Mouse (Mus musculus): ENCODE results near the gene Paf1.
"Not testable (repeated sequence)": the region's sequence is repeated elsewhere in the genome, so short reads cannot be mapped to it uniquely, and the experiment has no call there.

Paf1 gene

GRCm38 (mm10) chr7:28382347-28382951 lies 10.3 kb upstream of the Paf1 start:
- no peak for ATAC-seq (ENCODE audit: insufficient number of reproducible peaks, low FRiP score, low TSS enrichment)

DNA sequence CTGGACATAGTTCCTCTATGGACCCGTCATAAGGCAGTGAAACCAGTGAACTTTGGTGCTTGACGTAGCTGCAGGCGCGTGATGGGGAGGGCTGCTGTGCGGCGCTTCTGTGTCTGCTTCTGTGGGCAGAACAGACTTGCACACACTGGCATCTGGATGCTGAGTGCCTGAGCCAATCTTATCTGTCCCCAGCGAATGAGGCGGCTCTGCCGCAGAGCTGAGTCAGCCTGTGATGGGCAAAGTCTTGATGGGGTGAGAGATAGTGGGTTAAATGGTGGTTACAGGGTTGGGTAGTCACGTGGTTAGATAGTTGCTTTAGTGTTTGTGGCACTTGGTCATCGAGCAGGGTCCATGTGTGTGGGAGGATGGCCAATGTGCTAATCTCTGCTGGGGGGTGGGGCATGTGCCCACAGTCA lies 9.8 kb upstream of the Paf1 start:
- ATAC-seq (ENCODE audit: insufficient number of reproducible peaks, low FRiP score, low TSS enrichment), result no peak

DNA sequence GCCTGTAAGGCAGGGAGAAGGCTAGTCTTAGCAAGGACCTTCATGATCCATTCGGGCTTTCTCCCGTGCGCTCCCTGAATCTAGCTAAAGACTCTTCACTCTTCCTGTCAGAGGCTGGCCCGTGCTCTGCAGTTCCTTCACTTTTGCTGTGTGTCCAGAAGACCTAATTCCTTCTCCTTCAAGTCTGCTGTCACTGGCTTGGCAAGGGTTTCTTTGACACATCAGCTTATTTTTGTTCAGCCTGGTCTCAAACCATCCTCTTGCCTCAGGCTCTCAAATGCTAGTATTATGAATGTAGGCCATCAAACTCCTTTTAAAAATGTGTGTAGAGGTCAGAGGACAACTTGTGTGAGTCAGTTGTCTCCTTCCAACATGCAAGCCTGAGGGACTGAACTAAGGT lies 9.1 kb upstream of the Paf1 start:
- no peak for ATAC-seq (ENCODE audit: insufficient number of reproducible peaks, low FRiP score, low TSS enrichment)

- ATAC-seq (ENCODE audit: insufficient number of reproducible peaks, low FRiP score, low TSS enrichment), result no peak
Observed at GRCm38 (mm10) chr7:28384162-28384561, 8.6 kb upstream of the Paf1 start.

- no peak for ATAC-seq (ENCODE audit: insufficient number of reproducible peaks, low FRiP score, low TSS enrichment)
Observed at GRCm38 (mm10) chr7:28385196-28385595, 7.6 kb upstream of the Paf1 start.

- ATAC-seq (ENCODE audit: insufficient number of reproducible peaks, low FRiP score, low TSS enrichment), result no peak
Observed at GRCm38 (mm10) chr7:28386007-28386406, 6.7 kb upstream of the Paf1 start.

GRCm38 (mm10) chr7:28386462-28386861 lies 6.3 kb upstream of the Paf1 start:
- no peak for ATAC-seq (ENCODE audit: insufficient number of reproducible peaks, low FRiP score, low TSS enrichment)

DNA sequence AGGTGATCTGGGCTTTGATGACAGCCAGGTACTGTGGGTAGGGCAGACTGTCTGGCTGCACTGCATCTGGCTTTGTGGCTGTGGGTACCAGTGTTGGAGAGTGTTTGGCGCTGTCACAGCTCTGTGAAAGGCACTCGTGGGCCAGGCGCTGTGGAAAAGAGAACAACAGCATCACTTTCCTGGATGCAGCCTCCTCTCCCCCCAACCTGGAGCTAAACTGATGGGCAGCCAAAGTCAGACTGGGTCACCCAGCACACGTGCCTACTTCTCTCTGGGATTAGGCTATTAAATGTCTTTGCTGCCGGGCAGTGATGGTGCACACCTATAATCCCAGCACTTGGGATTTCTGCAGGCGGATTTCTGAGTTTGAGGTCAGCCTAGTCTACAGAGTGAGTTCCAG lies 5.9 kb upstream of the Paf1 start:
- ATAC-seq (ENCODE audit: insufficient number of reproducible peaks, low FRiP score, low TSS enrichment), result not testable (repeated sequence)

GRCm38 (mm10) chr7:28387384-28387783 lies 5.4 kb upstream of the Paf1 start:
- ATAC-seq (ENCODE audit: insufficient number of reproducible peaks, low FRiP score, low TSS enrichment), result not testable (repeated sequence)

DNA sequence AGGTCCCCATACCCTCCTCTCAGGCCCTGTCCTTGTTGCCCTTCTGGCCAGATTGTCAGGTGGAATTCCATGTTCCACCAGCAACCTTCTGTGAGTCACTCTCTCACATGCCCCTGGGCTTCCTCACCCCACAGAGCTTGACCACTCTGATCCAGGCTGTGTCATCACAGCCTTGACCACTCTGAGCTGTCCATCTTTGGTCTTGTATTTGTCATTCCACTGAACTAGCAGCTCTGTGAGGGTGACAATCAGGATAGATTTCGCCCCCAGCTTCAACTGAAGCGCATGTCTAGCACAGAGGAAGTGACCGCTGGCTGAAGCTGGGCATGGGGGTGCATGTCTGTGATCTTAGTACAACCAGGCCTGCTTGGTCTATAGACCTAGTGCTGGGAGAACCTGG lies 2.4 kb upstream of the Paf1 start:
- no peak for ATAC-seq (ENCODE audit: insufficient number of reproducible peaks, low FRiP score, low TSS enrichment)

GRCm38 (mm10) chr7:28393272-28393951 lies 661 bp downstream of the Paf1 start:
- ATAC-seq (ENCODE audit: insufficient number of reproducible peaks, low FRiP score, low TSS enrichment), result no peak

DNA sequence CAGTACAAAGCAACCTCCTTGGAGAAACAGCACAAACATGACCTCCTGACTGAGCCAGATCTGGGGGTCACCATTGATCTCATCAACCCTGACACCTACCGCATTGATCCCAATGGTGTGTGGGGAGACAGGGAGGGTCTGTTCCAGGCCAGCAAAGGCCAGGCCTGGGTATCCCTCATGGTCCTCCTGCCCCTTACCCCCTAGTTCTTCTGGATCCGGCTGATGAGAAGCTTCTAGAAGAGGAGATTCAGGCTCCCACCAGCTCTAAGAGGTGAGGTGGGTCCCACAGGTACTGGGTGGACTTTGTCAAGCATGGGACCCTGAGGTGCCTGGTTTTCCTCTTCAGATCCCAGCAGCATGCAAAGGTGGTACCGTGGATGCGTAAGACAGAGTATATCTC lies 2.7 kb downstream of the Paf1 start:
- no peak for ATAC-seq (ENCODE audit: insufficient number of reproducible peaks, low FRiP score, low TSS enrichment)

DNA sequence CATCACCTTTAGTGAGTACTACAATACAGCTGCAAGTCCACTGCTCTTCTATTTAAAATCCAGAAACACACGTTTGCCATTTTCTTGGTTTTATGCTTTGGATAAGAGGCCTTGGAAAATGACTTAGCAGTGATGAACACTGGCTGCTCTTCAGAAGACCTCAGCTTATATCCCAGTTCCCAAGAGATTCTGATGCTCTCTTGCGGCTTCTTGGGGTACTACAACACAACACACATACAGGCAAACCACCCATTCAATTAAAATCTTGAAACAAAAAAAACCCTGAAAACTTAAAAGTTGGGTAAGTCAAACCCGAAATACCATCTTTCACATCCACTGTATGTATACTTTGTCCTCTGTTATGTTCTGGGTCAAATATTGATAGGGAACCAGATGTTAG lies 5.2 kb downstream of the Paf1 start:
- no peak for ATAC-seq (ENCODE audit: insufficient number of reproducible peaks, low FRiP score, low TSS enrichment)

DNA sequence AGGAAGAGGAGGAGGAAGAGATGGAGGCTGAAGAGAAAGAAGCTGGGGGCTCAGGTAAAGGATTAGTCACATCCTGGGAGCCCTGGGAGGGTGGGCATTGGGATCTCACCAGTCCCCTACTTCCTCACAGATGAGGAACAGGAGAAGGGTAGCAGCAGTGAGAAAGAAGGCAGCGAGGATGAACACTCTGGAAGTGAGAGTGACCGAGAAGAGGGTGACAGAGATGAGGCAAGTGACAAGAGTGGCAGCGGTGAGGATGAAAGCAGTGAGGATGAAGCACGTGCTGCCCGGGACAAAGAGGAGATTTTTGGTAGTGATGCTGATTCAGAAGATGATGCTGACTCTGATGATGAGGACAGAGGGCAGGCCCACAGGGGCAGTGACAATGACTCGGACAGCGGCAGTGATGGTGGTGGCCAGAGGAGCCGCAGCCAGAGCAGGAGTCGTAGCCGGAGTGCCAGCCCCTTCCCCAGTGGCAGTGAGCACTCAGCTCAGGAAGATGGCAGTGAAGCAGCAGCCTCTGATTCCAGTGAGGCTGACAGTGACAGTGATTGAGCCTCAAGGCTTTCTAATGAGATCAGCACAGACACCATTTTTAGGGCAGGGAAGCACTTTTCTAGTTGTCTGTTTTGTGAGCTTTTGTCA lies 6.1 kb downstream of the Paf1 start:
- ATAC-seq (ENCODE audit: insufficient number of reproducible peaks, low FRiP score, low TSS enrichment), result no peak

DNA sequence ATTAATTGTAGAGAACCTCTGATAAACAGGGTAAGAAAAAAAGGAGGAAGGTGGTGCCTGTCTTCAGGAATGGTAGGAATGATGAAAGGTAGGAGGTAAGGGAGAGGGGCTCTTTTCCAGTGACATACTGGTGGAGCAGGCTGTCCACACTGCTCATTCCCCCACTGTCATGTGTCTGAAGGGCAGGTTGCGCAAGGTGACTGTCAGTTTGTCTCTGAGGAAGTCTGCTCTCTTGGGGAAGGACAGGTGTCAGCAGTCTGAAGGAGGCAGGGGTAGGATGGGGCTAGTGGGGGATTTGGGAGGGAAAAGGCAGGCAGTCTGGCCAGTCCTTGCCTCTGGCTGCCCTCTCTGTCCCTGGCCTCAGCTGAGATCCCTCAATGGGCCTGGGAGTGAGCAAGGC lies 8.3 kb downstream of the Paf1 start:
- no peak for ATAC-seq (ENCODE audit: insufficient number of reproducible peaks, low FRiP score, low TSS enrichment)

DNA sequence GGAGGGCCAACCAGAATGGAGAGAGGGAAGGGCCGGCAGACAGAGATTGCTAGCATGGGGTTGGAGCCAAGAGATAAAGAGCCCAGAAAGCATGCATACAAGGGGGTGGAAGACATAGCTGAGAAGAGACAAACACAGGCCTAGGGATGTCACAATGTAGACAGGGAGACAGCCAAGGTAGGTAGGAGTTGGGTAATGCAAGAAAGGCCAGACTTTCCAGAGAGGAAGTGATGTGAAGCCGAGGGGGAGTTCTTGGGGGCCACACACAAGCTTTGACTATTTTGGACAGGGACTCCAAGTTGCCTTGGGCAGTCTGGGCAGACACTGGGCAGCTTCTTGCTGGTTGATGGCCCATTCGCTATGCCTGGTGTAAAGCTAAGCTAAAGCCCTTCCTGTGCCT lies 9.2 kb downstream of the Paf1 start:
- ATAC-seq (ENCODE audit: insufficient number of reproducible peaks, low FRiP score, low TSS enrichment), result no peak

GRCm38 (mm10) chr7:28410841-28411475 lies 18.2 kb downstream of the Paf1 start:
- ATAC-seq (ENCODE audit: insufficient number of reproducible peaks, low FRiP score, low TSS enrichment), result no peak

- ATAC-seq (ENCODE audit: insufficient number of reproducible peaks, low FRiP score, low TSS enrichment), result no peak
Observed at GRCm38 (mm10) chr7:28412826-28413225, 20.1 kb downstream of the Paf1 start.

GRCm38 (mm10) chr7:28417368-28417767 lies 24.6 kb downstream of the Paf1 start:
- no peak for ATAC-seq (ENCODE audit: insufficient number of reproducible peaks, low FRiP score, low TSS enrichment)

- ATAC-seq (ENCODE audit: insufficient number of reproducible peaks, low FRiP score, low TSS enrichment), result no peak
Observed at GRCm38 (mm10) chr7:28418096-28418670, 25.4 kb downstream of the Paf1 start.

- ATAC-seq (ENCODE audit: insufficient number of reproducible peaks, low FRiP score, low TSS enrichment), result no peak
Observed at GRCm38 (mm10) chr7:28419416-28419815, 26.7 kb downstream of the Paf1 start.

Data from cerebellum, adult (tissue).